Mouse (Mus musculus) layer of hippocampus, postnatal 25 days (tissue): ENCODE results near the gene Alyref2. TPM values are rescaled to one million over a fixed set of nuclear protein-coding genes. Genes with fewer than 3 reads are reported as not detected.

ENCODE experiments used
- total RNA-seq, 2 experiments: library from RNA; stranded (reverse); gene quantifications; 2 replicates each; pipeline ENCODE4 v1.2.3; 2021

The Alyref2 gene
- total RNA-seq, 2 experiments from 2014 or later, result 6.1 to 7.5 TPM

Other genes with a start within 250 kb of the Alyref2 start
- 10 to 100 TPM; 63.9 to 66.7 TPM for gene B4galt3, start 233.2 kb upstream of the Alyref2 start, total RNA-seq
- 10 to 100 TPM; 21.9 to 33.4 TPM for gene Ppox, start 222.3 kb upstream of the Alyref2 start, total RNA-seq
- gene Usp21, start 215.5 kb upstream of the Alyref2 start, total RNA-seq, result 10 to 100 TPM; 58.1 to 64.8 TPM
- gene Ufc1, start 208.5 kb upstream of the Alyref2 start, total RNA-seq, result 100 to 1,000 TPM; 105 to 116 TPM
- 10 to 100 TPM; 34.6 to 35.4 TPM for gene Dedd, start 174.3 kb upstream of the Alyref2 start, total RNA-seq
- 10 to 100 TPM; 45.7 to 47.3 TPM for gene Nit1, start 157.8 kb upstream of the Alyref2 start, total RNA-seq
- 100 to 1,000 TPM; 163 to 173 TPM for gene Pfdn2, start 157.8 kb upstream of the Alyref2 start, total RNA-seq
- gene Klhdc9, start 142.7 kb upstream of the Alyref2 start, total RNA-seq, result 1 to 10 TPM; 6.4 to 9.2 TPM
- 1 to 10 TPM; 3.6 to 3.7 TPM for gene Nectin4, start 133.4 kb upstream of the Alyref2 start, total RNA-seq
- 1 to 10 TPM; 1.8 to 2.0 TPM for gene Arhgap30, start 114.5 kb upstream of the Alyref2 start, total RNA-seq
- 100 to 1,000 TPM; 113 to 139 TPM for gene Usf1, start 92.2 kb upstream of the Alyref2 start, total RNA-seq
- 1 to 10 TPM; 3.1 to 3.3 TPM for gene Tstd1, start 84.6 kb upstream of the Alyref2 start, total RNA-seq
- 1 to 10 TPM; 4.7 to 5.1 TPM for gene F11r, start 65.9 kb upstream of the Alyref2 start, total RNA-seq
- not detected for gene Itln1, start 31.8 kb downstream of the Alyref2 start, total RNA-seq
- gene Cd244a, start 55.7 kb downstream of the Alyref2 start, total RNA-seq, result not detected
- gene Ly9, start 103.9 kb downstream of the Alyref2 start, total RNA-seq, result under 1 TPM in 1 of 2 experiments, not detected in 1; 0.23 TPM
- not detected for gene Slamf7, start 149.6 kb downstream of the Alyref2 start, total RNA-seq
- gene Cd48, start 178.5 kb downstream of the Alyref2 start, total RNA-seq, result under 1 TPM in 1 of 2 experiments, not detected in 1; 0.52 TPM